Mouse (Mus musculus): ENCODE results near the gene Gyg.

- TF ChIP-seq POLR2AphosphoS5 (IDR thresholded peaks at IDR 0.05; ENCODE audit: insufficient replicate concordance, low read depth, low read length) (no peak), CTCF (IDR thresholded peaks at IDR 0.05; ENCODE audit: low read depth, low read length) (no peak), GATA1 (IDR thresholded peaks at IDR 0.05; ENCODE audit: borderline replicate concordance, low read length) (no peak)
Observed at GRCm38 (mm10) chr3:20144401-20144800, 10.7 kb downstream of the Gyg start.

Measured in G1E (cell line).